Mouse (Mus musculus) heart, adult 2 months (tissue): ENCODE measurements around the gene Ccdc87.

ENCODE experiments used
- CTCF ChIP-seq: fragments of 200-600 bp; IDR thresholded peaks from 2 replicates; pipeline ENCODE4 v1.8.1; 2022; ENCODE audit warnings: antibody characterized with exemption, mild to moderate bottlenecking, moderate library complexity
- EP300 ChIP-seq: fragments of 200-500 bp; IDR thresholded peaks from 2 replicates; pipeline ENCODE4 v1.6.1; 2011; ENCODE audit warnings: low read depth, low read length, control low read depth; ENCODE audit not compliant: insufficient read depth
- POLR2A ChIP-seq: fragments of 200-500 bp; IDR thresholded peaks from 2 replicates; pipeline ENCODE4 v1.6.1; 2011; ENCODE audit warnings: mild to moderate bottlenecking, low read depth, low read length, control low read depth; ENCODE audit not compliant: insufficient read depth

GRCm38 (mm10) chr19:4820678-4821303 is 18.4 kb upstream of the Ccdc87 start:
- no peak for TF ChIP-seq POLR2A
- peak; percentile 61 for TF ChIP-seq CTCF
- TF ChIP-seq EP300, result 0 out of 2 replicates have a peak, but pooled peaks have one; percentile 17
